Mouse (Mus musculus) intestine, postnatal 0 days (tissue): ENCODE results near the gene Tmem221. TPM values are rescaled to one million over a fixed set of nuclear protein-coding genes. Genes with fewer than 3 reads are reported as not detected.
"Not testable (repeated sequence)": the region's sequence is repeated elsewhere in the genome, so short reads cannot be mapped to it uniquely, and the experiment has no call there.

Experiments
- ATAC-seq: fragments of 200-750 bp; cut with Nextera tagmentation; 2 replicates; pipeline ENCODE4 v1.8.0; 2017; ENCODE audit warnings: mild to moderate bottlenecking, moderate TSS enrichment, moderate library complexity
- H3K27ac ChIP-seq: fragments of 300-500 bp; sonication (generic); 2 replicates; pipeline ENCODE4 v1.5.1; 2014; ENCODE audit warnings: mild to moderate bottlenecking, low read depth, low read length, moderate library complexity
- H3K27me3 ChIP-seq: fragments of 300-500 bp; sonication (generic); replicated peaks from 2 replicates; pipeline ENCODE4 v1.6.1; 2014; ENCODE audit warnings: low read length, mixed read lengths; ENCODE audit not compliant: control insufficient read depth, insufficient read depth
- H3K36me3 ChIP-seq: fragments of 300-500 bp; sonication (generic); 2 replicates; pipeline ENCODE4 v1.6.1; 2014; ENCODE audit warnings: mild to moderate bottlenecking, moderate library complexity; ENCODE audit not compliant: control insufficient read depth, insufficient read depth
- H3K4me1 ChIP-seq: fragments of 300-500 bp; sonication (generic); replicated peaks from 2 replicates; pipeline ENCODE4 v1.6.1; 2014; ENCODE audit warnings: antibody characterized with exemption, low read length, mixed read lengths; ENCODE audit not compliant: control insufficient read depth, insufficient read depth
- H3K4me2 ChIP-seq: fragments of 300-500 bp; sonication (generic); replicated peaks from 2 replicates; pipeline ENCODE4 v1.6.1; 2014; ENCODE audit warnings: low read depth, mild to moderate bottlenecking, moderate library complexity
- H3K4me3 ChIP-seq: fragments of 300-500 bp; sonication (generic); 2 replicates; pipeline ENCODE4 v1.5.1; 2014; ENCODE audit warnings: low read depth, low read length
- H3K9ac ChIP-seq: fragments of 300-500 bp; sonication (generic); 2 replicates; pipeline ENCODE4 v1.6.1; 2014; ENCODE audit warnings: mild to moderate bottlenecking, low read depth, low read length
- H3K9me3 ChIP-seq: fragments of 300-500 bp; sonication (generic); 2 replicates; pipeline ENCODE4 v1.6.1; 2016; ENCODE audit warnings: mixed run types; ENCODE audit not compliant: control insufficient read depth
- CTCF ChIP-seq: sonication (generic); IDR thresholded peaks from 2 replicates; pipeline ENCODE4 v1.5.1; 2016; ENCODE audit warnings: low read depth, mild to moderate bottlenecking, control low read depth, antibody characterized with exemption, moderate library complexity
- WGBS: fragments of 180-500 bp; shearing (Covaris S2); extraction: QIAGEN DNeasy Blood & Tissue Kit; methylation state at CpG from one replicate; pipeline ENCODE4 v1.1.7; 2014; 5-methylcytosine and 5-hydroxymethylcytosine counted together
- polyA plus RNA-seq: library from polyadenylated mRNA; unstranded; fragments of >200 nt; fragmentation: Nextera tagmentation; extraction: Ambion mirVana; gene quantifications from 2 replicates; pipeline ENCODE4 v1.2.1, GENCODE M21; 2015

Tmem221 gene
- polyA plus RNA-seq, 1 experiment from 2014 or later: 0.66 TPM

DNA sequence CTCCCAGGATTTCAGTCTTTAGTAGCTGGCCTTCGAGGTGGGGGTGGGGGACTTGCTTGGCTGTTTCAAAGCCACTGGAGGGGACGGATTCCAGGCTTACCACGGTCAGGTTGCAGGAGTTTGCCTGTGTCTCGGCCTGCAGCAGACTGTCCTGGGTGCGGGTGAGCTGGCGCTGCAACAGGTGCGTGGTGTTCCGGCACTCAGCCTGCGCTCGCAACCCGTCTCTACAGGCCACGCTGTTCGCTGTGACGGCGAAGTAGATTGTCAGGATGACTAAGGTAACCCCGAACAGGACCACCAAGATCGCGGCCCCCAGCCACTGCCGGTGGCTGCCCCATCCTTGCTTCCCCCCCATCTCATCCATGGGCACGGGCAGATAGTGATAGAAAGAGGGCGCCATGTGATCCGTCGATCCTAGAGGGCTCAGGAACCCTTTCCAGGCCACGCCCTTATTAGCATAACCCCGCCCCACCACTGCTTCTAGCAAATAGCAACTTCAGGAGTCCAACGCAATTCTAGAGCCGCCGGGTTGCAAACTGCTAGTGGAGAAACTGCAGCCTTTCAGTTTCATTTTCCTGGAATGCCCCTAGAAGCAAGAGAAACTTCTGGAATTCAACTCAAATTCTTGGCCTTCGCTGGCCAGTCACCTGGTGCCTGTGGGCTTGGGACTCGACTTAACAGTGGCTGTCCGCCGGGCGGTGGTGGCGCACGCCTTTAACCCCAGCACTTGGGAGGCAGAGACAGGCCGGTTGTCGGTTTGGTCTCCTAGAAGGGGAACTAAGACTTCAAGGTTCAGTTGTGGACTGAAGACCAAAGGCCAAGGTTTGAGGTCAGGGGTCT, 21.4 kb downstream of the Tmem221 start, which contains the start of gene Bst2:
Gene Bst2, minus strand, starts transcription at position 429 of the 840 bp plus-strand sequence.
- peak; percentile 83 for ATAC-seq
- H3K4me3 ChIP-seq: peak within 1 kb of the TSS; percentile 58
- H3K4me1 ChIP-seq: 0 out of 2 replicates have a peak, but pooled peaks cover 3% of the 10 kb centered on the region
- 3% methylated on average over 37 of the region's 37 CpGs for WGBS
- peak; percentile 50 for TF ChIP-seq CTCF
- H3K9ac ChIP-seq: peak within 1 kb of the TSS; percentile 67
- no peaks in the 10 kb centered on the region for H3K9me3 ChIP-seq
- no peaks in the 10 kb centered on the region for H3K36me3 ChIP-seq
- H3K27ac ChIP-seq: peak within 1 kb of the TSS; percentile 93
- peak within 1 kb of the TSS; percentile 77 for H3K4me2 ChIP-seq
- H3K27me3 ChIP-seq: no peaks in the 10 kb centered on the region

DNA sequence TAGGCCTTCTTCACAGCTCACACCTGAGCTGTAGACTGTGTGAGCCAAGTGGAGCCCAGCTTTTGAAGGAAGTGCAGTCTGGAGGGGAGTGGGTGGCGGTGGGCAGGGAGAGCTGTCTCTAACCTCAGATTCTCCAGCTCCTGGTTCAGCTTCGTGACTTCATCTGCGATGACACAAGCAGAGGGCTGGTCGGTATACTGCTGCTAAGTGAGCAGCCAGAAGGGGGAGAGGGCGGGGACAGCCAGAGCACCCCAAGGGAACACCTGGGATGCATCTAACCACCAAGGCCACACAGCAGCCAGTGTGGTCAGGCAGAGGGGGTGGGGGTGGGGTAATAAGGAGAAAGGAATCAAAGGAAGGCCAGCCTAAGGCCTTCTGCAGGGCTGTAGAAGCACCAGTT, 23.0 kb downstream of the Tmem221 start:
- WGBS: 69% methylated on average over 5 of the region's 5 CpGs
- no peak for TF ChIP-seq CTCF
- H3K9me3 ChIP-seq: no peaks in the 10 kb centered on the region
- ATAC-seq: no peak
- no peaks in the 10 kb centered on the region for H3K27me3 ChIP-seq
- H3K36me3 ChIP-seq: no peaks in the 10 kb centered on the region
- H3K4me2 ChIP-seq: peak overlapping the region; percentile 77
- H3K27ac ChIP-seq: no peak overlapping the region
- no peak overlapping the region for H3K4me3 ChIP-seq
- H3K4me1 ChIP-seq: 0 out of 2 replicates have a peak, but pooled peaks cover 3% of the 10 kb centered on the region
- no peak overlapping the region for H3K9ac ChIP-seq

GRCm38 (mm10) chr8:71534263-71534810, 24.3 kb downstream of the Tmem221 start:
- no peak for ATAC-seq
- Histone ChIP-seq H3K4me1 (0 out of 2 replicates have a peak, but pooled peaks cover 3% of the 10 kb centered on the region), H3K9ac (no peak overlapping the region), H3K4me2 (no peak overlapping the region), H3K27me3 (no peaks in the 10 kb centered on the region), H3K9me3 (no peaks in the 10 kb centered on the region), H3K27ac (no peak overlapping the region), H3K36me3 (no peaks in the 10 kb centered on the region), H3K4me3 (no peak overlapping the region)
- TF ChIP-seq CTCF: peak; percentile 45
- WGBS: 48% methylated on average over 3 of the region's 3 CpGs

- H3K36me3 ChIP-seq, H3K9ac ChIP-seq, H3K27ac ChIP-seq, ATAC-seq, H3K4me1 ChIP-seq, H3K9me3 ChIP-seq, H3K27me3 ChIP-seq, H3K4me2 ChIP-seq, H3K4me3 ChIP-seq: not testable (repeated sequence)
- WGBS: 68% methylated on average over 5 of the region's 12 CpGs
- TF ChIP-seq CTCF: peak; percentile 66
Measured at GRCm38 (mm10) chr8:71530735-71531467, 27.8 kb downstream of the Tmem221 start.

- Histone ChIP-seq H3K4me1 (no peaks in the 10 kb centered on the region), H3K36me3 (no peaks in the 10 kb centered on the region), H3K4me3 (no peak overlapping the region), H3K27ac (no peak overlapping the region), H3K27me3 (peaks cover 20% of the 10 kb centered on the region), H3K9ac (no peak overlapping the region), H3K4me2 (no peak overlapping the region), H3K9me3 (no peaks in the 10 kb centered on the region)
- TF ChIP-seq CTCF: no peak
- 66% methylated on average over 11 of the region's 11 CpGs for WGBS
- ATAC-seq: no peak; the same call in 1 of the 2 replicates
Measured at GRCm38 (mm10) chr8:71528362-71529073, 30.2 kb downstream of the Tmem221 start.
